Mouse (Mus musculus): ENCODE data around the gene Hnrnpab.
"Not testable (repeated sequence)": the region's sequence is repeated elsewhere in the genome, so short reads cannot be mapped to it uniquely, and the experiment has no call there.

Gene Hnrnpab

GRCm38 (mm10) chr11:51633721-51634120 lies 27.1 kb upstream of the Hnrnpab start:
- no peak for DNase-seq

- not testable (repeated sequence) for DNase-seq
These were observed 26.6 kb upstream of the Hnrnpab start for GRCm38 (mm10) chr11:51633200-51633599.

- no peak for DNase-seq
These were observed 25.6 kb upstream of the Hnrnpab start for GRCm38 (mm10) chr11:51632130-51632753.

GRCm38 (mm10) chr11:51629651-51630314 lies 23.1 kb upstream of the Hnrnpab start:
- peak; percentile 78 for DNase-seq

GRCm38 (mm10) chr11:51627907-51628306 lies 21.3 kb upstream of the Hnrnpab start:
- DNase-seq = no peak

GRCm38 (mm10) chr11:51627425-51627824 lies 20.8 kb upstream of the Hnrnpab start:
- DNase-seq = peak; percentile 39

GRCm38 (mm10) chr11:51625187-51625820 lies 18.7 kb upstream of the Hnrnpab start:
- DNase-seq = no peak

GRCm38 (mm10) chr11:51622971-51623491 lies 16.4 kb upstream of the Hnrnpab start:
- peak; percentile 91 for DNase-seq

GRCm38 (mm10) chr11:51621776-51622175 lies 15.1 kb upstream of the Hnrnpab start:
- no peak for DNase-seq

GRCm38 (mm10) chr11:51620084-51620483 lies 13.4 kb upstream of the Hnrnpab start:
- no peak for DNase-seq

GRCm38 (mm10) chr11:51619409-51620060 lies 12.9 kb upstream of the Hnrnpab start, which contains the start of gene Nhp2:
TSS of gene Nhp2 (plus strand) at chr11:51619735.
- DNase-seq = peak; percentile 93

- DNase-seq = no peak
These were observed 12.3 kb upstream of the Hnrnpab start for GRCm38 (mm10) chr11:51618894-51619408.

- DNase-seq = peak; percentile 63
These were observed 11.0 kb upstream of the Hnrnpab start for GRCm38 (mm10) chr11:51617693-51618092.

GRCm38 (mm10) chr11:51616113-51616512 lies 9.5 kb upstream of the Hnrnpab start:
- not testable (repeated sequence) for DNase-seq

- peak; percentile 41 for DNase-seq
These were observed 9.0 kb upstream of the Hnrnpab start for GRCm38 (mm10) chr11:51615601-51616000.

GRCm38 (mm10) chr11:51615129-51615528 lies 8.5 kb upstream of the Hnrnpab start:
- DNase-seq = no peak

GRCm38 (mm10) chr11:51614256-51614655 lies 7.6 kb upstream of the Hnrnpab start:
- no peak for DNase-seq

GRCm38 (mm10) chr11:51609940-51610339 lies 3.3 kb upstream of the Hnrnpab start:
- not testable (repeated sequence) for DNase-seq

- no peak for DNase-seq
These were observed 2.7 kb upstream of the Hnrnpab start for GRCm38 (mm10) chr11:51609266-51609909.

GRCm38 (mm10) chr11:51607096-51607738 lies 570 bp upstream of the Hnrnpab start:
- no peak for DNase-seq

GRCm38 (mm10) chr11:51605602-51606446 lies 823 bp downstream of the Hnrnpab start:
- DNase-seq = peak; percentile 82

Measured in right cerebral cortex, adult 18-20 months (tissue).